Mouse (Mus musculus) spleen, postnatal 10 days (tissue): ENCODE data around the gene Hist1h4h.

Experiments
- DNase-seq, 2 experiments: peaks; one replicate each; pipeline ENCODE4 v3.0.0; 2021 to 2022; ENCODE audit warnings: low spot score in 2 of 2

Gene Hist1h4h

GRCm38 (mm10) chr13:23530901-23531875, at the start of gene Hist1h4h:
Gene Hist1h4h, plus strand, starts transcription at chr13:23531050.
- peak; percentile 95 to 99 for DNase-seq

- DNase-seq = no peak
These were observed 47.7 kb upstream of the Hist1h4h start for GRCm38 (mm10) chr13:23483153-23483552.

- no peak for DNase-seq
These were observed 45.6 kb upstream of the Hist1h4h start for GRCm38 (mm10) chr13:23485271-23485670.

GRCm38 (mm10) chr13:23488400-23489322, 42.2 kb upstream of the Hist1h4h start, which contains the start of gene Btn2a2:
Gene Btn2a2, minus strand, starts transcription at chr13:23488857.
- peak in 1 of 2 experiments; percentile 44 for DNase-seq

- no peak for DNase-seq
These were observed 40.0 kb upstream of the Hist1h4h start for GRCm38 (mm10) chr13:23490863-23491262.

- DNase-seq = no peak
These were observed 39.6 kb upstream of the Hist1h4h start for GRCm38 (mm10) chr13:23491263-23491662.

GRCm38 (mm10) chr13:23491990-23492389, 38.9 kb upstream of the Hist1h4h start:
- no peak for DNase-seq

GRCm38 (mm10) chr13:23495526-23495925, 35.3 kb upstream of the Hist1h4h start:
- DNase-seq = no peak

- peak in 1 of 2 experiments; percentile 41 for DNase-seq
These were observed 33.1 kb upstream of the Hist1h4h start for GRCm38 (mm10) chr13:23497656-23498321.

GRCm38 (mm10) chr13:23498653-23499052, 32.2 kb upstream of the Hist1h4h start:
- DNase-seq = no peak

- DNase-seq = no peak
These were observed 30.9 kb upstream of the Hist1h4h start for GRCm38 (mm10) chr13:23499943-23500342.

GRCm38 (mm10) chr13:23500424-23501200, 30.2 kb upstream of the Hist1h4h start:
- DNase-seq = peak; percentile 64 to 74

- DNase-seq = no peak
These were observed 29.3 kb upstream of the Hist1h4h start for GRCm38 (mm10) chr13:23501511-23501910.

GRCm38 (mm10) chr13:23502031-23502567, 28.8 kb upstream of the Hist1h4h start:
- DNase-seq = no peak

GRCm38 (mm10) chr13:23502916-23503315, 27.9 kb upstream of the Hist1h4h start:
- no peak for DNase-seq

GRCm38 (mm10) chr13:23503797-23504196, 27.1 kb upstream of the Hist1h4h start:
- DNase-seq = peak; percentile 46 to 65

GRCm38 (mm10) chr13:23505662-23506345, 25.0 kb upstream of the Hist1h4h start:
- DNase-seq = peak in 1 of 2 experiments; percentile 33

- DNase-seq = peak; percentile 76 to 77
These were observed 24.5 kb upstream of the Hist1h4h start for GRCm38 (mm10) chr13:23506351-23506750.

GRCm38 (mm10) chr13:23506819-23507515, 23.9 kb upstream of the Hist1h4h start:
- no peak for DNase-seq
